Mouse (Mus musculus) lung, embryonic 15.5 days (tissue): ENCODE data around the gene Vsig8. TPM values are rescaled to one million over a fixed set of nuclear protein-coding genes. Genes with fewer than 3 reads are reported as not detected.

ENCODE experiments used
- ATAC-seq: fragments of 200-750 bp; cut with Nextera tagmentation; 2 replicates; pipeline ENCODE4 v1.8.0; 2017; ENCODE audit warnings: moderate number of reproducible peaks, borderline replicate concordance; ENCODE audit not compliant: low FRiP score, low TSS enrichment; ENCODE audit errors: extremely low read depth
- H3K27ac ChIP-seq: fragments of 300-500 bp; sonication (generic); 2 replicates; pipeline ENCODE4 v1.5.1; 2015; ENCODE audit warnings: moderate library complexity, mild to moderate bottlenecking, inconsistent platforms
- H3K27me3 ChIP-seq: fragments of 300-500 bp; sonication (generic); 2 replicates; pipeline ENCODE4 v1.6.1; 2015; ENCODE audit warnings: inconsistent platforms
- H3K36me3 ChIP-seq: fragments of 300-500 bp; sonication (generic); 2 replicates; pipeline ENCODE4 v1.6.1; 2015; ENCODE audit warnings: inconsistent platforms
- H3K4me1 ChIP-seq: fragments of 300-500 bp; sonication (generic); 2 replicates; pipeline ENCODE4 v1.6.1; 2015; ENCODE audit warnings: inconsistent platforms
- H3K4me2 ChIP-seq: fragments of 300-500 bp; sonication (generic); 2 replicates; pipeline ENCODE4 v1.6.1; 2015; ENCODE audit warnings: inconsistent platforms, mild to moderate bottlenecking, moderate library complexity
- H3K4me3 ChIP-seq: fragments of 300-500 bp; sonication (generic); 2 replicates; pipeline ENCODE4 v1.5.1; 2015; ENCODE audit warnings: mild to moderate bottlenecking, inconsistent platforms
- H3K9ac ChIP-seq: fragments of 300-500 bp; sonication (generic); 2 replicates; pipeline ENCODE4 v1.6.1; 2015; ENCODE audit warnings: inconsistent platforms
- H3K9me3 ChIP-seq: fragments of 300-500 bp; sonication (generic); 2 replicates; pipeline ENCODE4 v1.6.1; 2016; ENCODE audit warnings: inconsistent platforms
- WGBS: fragments of 180-500 bp; shearing (Covaris S2); methylation state at CpG from one replicate; pipeline ENCODE4 v1.1.7; 2015; 5-methylcytosine and 5-hydroxymethylcytosine counted together
- polyA plus RNA-seq: library from polyadenylated mRNA; unstranded; fragments of >200 nt; fragmentation: Nextera tagmentation; extraction: Ambion mirVana; gene quantifications from 2 replicates; pipeline ENCODE4 v1.2.1, GENCODE M21; 2015

Gene Vsig8
- polyA plus RNA-seq, 1 experiment from 2014 or later, result 0.47 TPM

DNA sequence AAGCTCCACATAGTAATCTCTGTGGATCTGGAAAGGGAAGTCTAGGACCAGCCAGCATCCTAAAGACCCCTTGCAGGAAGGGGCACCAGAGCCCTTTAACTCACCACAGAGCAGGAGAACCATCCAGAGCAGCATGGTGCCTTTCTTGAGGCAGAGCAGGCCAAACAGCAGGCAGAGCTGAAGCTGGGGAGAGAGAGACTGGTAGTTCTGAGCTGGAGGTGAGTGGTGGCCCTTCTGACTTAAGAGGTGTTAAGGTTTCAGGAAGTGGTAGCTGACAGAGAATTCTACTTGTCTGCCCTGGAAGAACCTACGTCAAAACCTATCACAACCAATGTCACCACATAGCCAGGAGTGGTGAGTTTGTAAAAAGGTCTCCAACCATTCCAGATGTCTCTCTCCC is 46.6 kb downstream of the Vsig8 start, which contains the start of gene Fcrl6:
TSS of gene Fcrl6 (minus strand) at position 226 of the 400 bp plus-strand sequence.
- H3K4me3 ChIP-seq, result no peak within 1 kb of the TSS
- WGBS, result 21% methylated on average over 1 of the region's 1 CpGs
- no peaks in the 10 kb centered on the region for H3K4me1 ChIP-seq
- no peak within 1 kb of the TSS for H3K4me2 ChIP-seq
- no peak for ATAC-seq
- H3K27me3 ChIP-seq, result no peaks in the 10 kb centered on the region
- no peaks in the 10 kb centered on the region for H3K9me3 ChIP-seq
- H3K36me3 ChIP-seq, result no peaks in the 10 kb centered on the region
- H3K9ac ChIP-seq, result no peak within 1 kb of the TSS
- H3K27ac ChIP-seq, result no peak within 1 kb of the TSS

DNA sequence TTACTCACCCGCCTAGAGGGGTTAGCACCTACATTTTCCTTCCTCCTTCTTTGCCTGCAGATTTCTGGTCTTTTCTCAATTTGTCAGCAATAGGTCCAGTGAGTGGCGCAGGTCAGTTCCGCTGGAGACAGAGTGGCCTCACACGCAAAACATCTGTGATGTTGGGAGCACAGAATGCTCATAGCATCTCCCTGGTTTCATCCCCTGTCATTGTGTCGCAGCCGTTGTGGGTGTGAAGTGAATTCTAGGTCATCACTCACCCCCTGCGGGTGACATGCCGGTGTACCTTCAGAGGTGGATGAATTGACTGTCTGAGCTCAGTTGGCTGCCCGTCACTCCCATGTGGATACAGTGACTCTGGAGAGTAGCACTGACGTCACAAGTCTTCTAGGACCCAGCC is 55.6 kb downstream of the Vsig8 start:
- Histone ChIP-seq H3K27ac (no peak overlapping the region), H3K4me3 (no peak overlapping the region), H3K36me3 (no peaks in the 10 kb centered on the region), H3K4me1 (no peaks in the 10 kb centered on the region), H3K4me2 (no peak overlapping the region), H3K9ac (no peak overlapping the region), H3K27me3 (peaks cover 5% of the 10 kb centered on the region; the same call in 1 of the 2 replicates), H3K9me3 (no peaks in the 10 kb centered on the region)
- 55% methylated on average over 10 of the region's 10 CpGs for WGBS
- ATAC-seq, result no peak

DNA sequence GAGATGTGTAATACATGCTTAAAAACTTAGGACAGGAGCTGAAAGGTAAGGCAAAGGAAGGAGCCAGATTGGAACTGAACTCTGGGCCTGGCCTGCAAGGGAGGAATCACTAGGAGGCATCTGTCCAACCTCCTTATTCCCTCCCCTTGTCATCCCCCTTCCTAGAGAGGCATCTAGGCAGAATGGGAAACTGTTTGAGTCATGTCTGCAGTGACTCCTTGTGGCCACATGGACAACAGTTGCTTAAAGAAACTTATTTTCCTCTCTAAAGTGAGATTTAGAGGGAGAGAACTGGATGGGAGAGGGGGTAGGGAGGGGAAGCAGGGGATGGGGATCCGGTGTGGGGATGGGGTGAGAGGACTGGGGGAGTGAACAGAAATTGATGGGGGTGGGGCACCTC is 57.0 kb downstream of the Vsig8 start:
- no peaks in the 10 kb centered on the region for H3K36me3 ChIP-seq
- WGBS, result 38% methylated on average over 1 of the region's 1 CpGs
- H3K9me3 ChIP-seq, result no peaks in the 10 kb centered on the region
- no peak for ATAC-seq
- no peak overlapping the region for H3K27ac ChIP-seq
- no peak overlapping the region for H3K9ac ChIP-seq
- H3K4me3 ChIP-seq, result no peak overlapping the region
- H3K27me3 ChIP-seq, result peaks cover 13% of the 10 kb centered on the region; the same call in 1 of the 2 replicates
- no peak overlapping the region for H3K4me2 ChIP-seq
- H3K4me1 ChIP-seq, result no peaks in the 10 kb centered on the region

Other genes with a start within 250 kb of the Vsig8 start
- 0.04 TPM in 1 of 2 replicates, not detected in the other for gene Kcnj9, start 226.6 kb upstream of the Vsig8 start, polyA plus RNA-seq
- 0.15 and 0.21 TPM in 2 replicates for gene Kcnj10, start 214.7 kb upstream of the Vsig8 start, polyA plus RNA-seq
- gene Pigm, start 179.4 kb upstream of the Vsig8 start, polyA plus RNA-seq, result 5.4 and 5.7 TPM in 2 replicates
- 0.31 and 0.51 TPM in 2 replicates for gene Slamf9, start 80.6 kb upstream of the Vsig8 start, polyA plus RNA-seq
- 21.7 and 22.5 TPM in 2 replicates for gene Igsf9, start 74.2 kb upstream of the Vsig8 start, polyA plus RNA-seq
- 541 and 580 TPM in 2 replicates for gene Tagln2, start 55.9 kb upstream of the Vsig8 start, polyA plus RNA-seq
- gene Cfap45, start 35.1 kb upstream of the Vsig8 start, polyA plus RNA-seq, result 8.1 and 10.7 TPM in 2 replicates
- 0.09 TPM in 1 of 2 replicates, not detected in the other for gene Slamf8, start 34.6 kb downstream of the Vsig8 start, polyA plus RNA-seq
- gene Fcrl6, start 46.6 kb downstream of the Vsig8 start, polyA plus RNA-seq, result not detected in 2 replicates
- 11.8 and 12.3 TPM in 2 replicates for gene Dusp23, start 77.0 kb downstream of the Vsig8 start, polyA plus RNA-seq
- gene Crp, start 142.1 kb downstream of the Vsig8 start, polyA plus RNA-seq, result 0.09 and 0.30 TPM in 2 replicates